Mouse (Mus musculus): Measurements from ENCODE around the gene Emilin1. TPM values are rescaled to one million over a fixed set of nuclear protein-coding genes. Genes with fewer than 3 reads are reported as not detected.

Emilin1 gene
- polyA plus RNA-seq, 1 experiment from 2014 or later, result 42.7 TPM

DNA sequence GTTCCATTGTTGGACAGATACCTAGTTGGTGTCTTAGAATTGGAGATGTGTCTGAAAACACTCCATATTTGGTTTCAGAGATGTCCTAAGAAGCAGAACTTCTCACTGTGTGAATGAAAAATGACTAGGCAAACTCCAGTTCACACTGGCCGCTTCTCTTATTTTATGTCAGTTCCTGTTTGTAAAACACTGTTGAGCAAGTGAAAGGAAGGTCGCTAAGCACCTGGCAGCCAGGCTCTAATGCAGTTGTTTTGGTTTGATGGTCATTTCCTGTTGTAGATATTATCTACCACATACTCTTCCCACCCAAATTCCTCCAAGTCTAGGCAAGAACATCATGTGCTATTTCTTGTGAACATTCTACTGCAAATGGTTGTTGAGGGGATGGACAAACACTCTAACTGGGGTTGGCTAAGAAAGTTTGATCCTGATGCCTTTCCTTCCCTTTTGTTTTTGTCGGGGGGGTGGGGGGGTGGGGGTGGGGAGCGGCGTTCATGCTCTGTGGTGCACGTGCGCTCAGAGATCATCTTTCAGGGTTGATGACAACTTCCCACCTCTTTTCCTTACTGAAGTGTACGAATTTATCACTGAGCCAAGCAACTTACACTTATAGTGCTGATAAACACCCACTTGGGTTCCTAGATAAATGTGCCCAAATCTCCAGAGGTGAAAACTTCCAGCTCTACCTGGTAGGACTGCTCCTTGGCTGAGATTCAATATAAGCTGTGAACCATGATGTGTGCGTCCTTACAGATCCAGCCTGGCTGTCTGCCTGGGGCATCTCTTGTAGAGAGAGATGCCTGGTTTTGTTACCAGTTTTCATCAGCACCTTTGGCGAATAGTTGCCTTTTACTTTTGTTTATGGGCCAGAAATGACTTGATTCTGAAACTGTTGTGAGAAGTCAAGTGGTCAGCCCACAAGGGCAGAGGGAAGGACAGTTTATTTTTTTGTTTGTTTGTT, 48.6 kb downstream of the Emilin1 start:
- 34% methylated on average over 10 of the region's 10 CpGs for WGBS (ENCODE audit: insufficient replicate concordance)
- no peak for ATAC-seq (ENCODE audit: low read depth)
- H3K9ac ChIP-seq, result no peak overlapping the region
- H3K27ac ChIP-seq, result no peak overlapping the region; the same call in 1 of the 2 replicates
- no peak overlapping the region for H3K4me2 ChIP-seq
- no peak for DNase-seq
- no peak overlapping the region for H3K4me3 ChIP-seq (replicated peaks)
- H3K9me3 ChIP-seq (replicated peaks), result no peaks in the 10 kb centered on the region
- peaks cover 18% of the 10 kb centered on the region for H3K36me3 ChIP-seq
- H3K27me3 ChIP-seq, result no peaks in the 10 kb centered on the region
- peaks cover 42% of the 10 kb centered on the region for H3K4me1 ChIP-seq (replicated peaks)

- H3K27ac ChIP-seq, result no peak overlapping the region
- H3K36me3 ChIP-seq, result no peaks in the 10 kb centered on the region; the same call in 1 of the 2 replicates
- 69% methylated on average over 3 of the region's 3 CpGs for WGBS (ENCODE audit: insufficient replicate concordance)
Measured at GRCm38 (mm10) chr5:30963916-30964315, 50.7 kb downstream of the Emilin1 start.

GRCm38 (mm10) chr5:30966189-30966588, 53.0 kb downstream of the Emilin1 start:
- Histone ChIP-seq H3K4me1 (replicated peaks) (peaks cover 30% of the 10 kb centered on the region), H3K4me2 (no peak overlapping the region), H3K9ac (no peak overlapping the region), H3K27ac (no peak overlapping the region), H3K27me3 (no peaks in the 10 kb centered on the region), H3K4me3 (replicated peaks) (no peak overlapping the region), H3K36me3 (no peaks in the 10 kb centered on the region), H3K9me3 (replicated peaks) (no peaks in the 10 kb centered on the region)
- WGBS (ENCODE audit: insufficient replicate concordance), result 63% methylated on average over 4 of the region's 4 CpGs
- DNase-seq, result no peak
- peak; percentile 72 for ATAC-seq (ENCODE audit: low read depth)

More at GRCm38 (mm10) chr5:30963916-30964315, 50.7 kb downstream of the Emilin1 start:
- DNase-seq, result no peak
- H3K9me3 ChIP-seq (replicated peaks), result no peaks in the 10 kb centered on the region
- H3K9ac ChIP-seq, result no peak overlapping the region
- no peak overlapping the region for H3K4me3 ChIP-seq (replicated peaks)
- no peak for ATAC-seq (ENCODE audit: low read depth)
- H3K4me1 ChIP-seq (replicated peaks), result peaks cover 32% of the 10 kb centered on the region
- no peaks in the 10 kb centered on the region for H3K27me3 ChIP-seq
- no peak overlapping the region for H3K4me2 ChIP-seq

- Histone ChIP-seq H3K4me2 (no peak within 1 kb of the TSS), H3K9me3 (replicated peaks) (no peaks in the 10 kb centered on the region), H3K9ac (no peak within 1 kb of the TSS), H3K36me3 (no peaks in the 10 kb centered on the region), H3K27me3 (no peaks in the 10 kb centered on the region), H3K27ac (no peak within 1 kb of the TSS), H3K4me1 (replicated peaks) (peaks cover 23% of the 10 kb centered on the region), H3K4me3 (replicated peaks) (no peak within 1 kb of the TSS)
- WGBS (ENCODE audit: insufficient replicate concordance), result 68% methylated on average over 8 of the region's 8 CpGs
- ATAC-seq (ENCODE audit: low read depth) (no peak), DNase-seq (no peak)
Measured at GRCm38 (mm10) chr5:30968416-30968815, 55.2 kb downstream of the Emilin1 start, which contains the start of gene Tcf23. Tcf23 (plus strand) TSS chr5:30968662.

- H3K27ac ChIP-seq, result no peak overlapping the region
- 24% methylated on average over 2 of the region's 2 CpGs for WGBS (ENCODE audit: insufficient replicate concordance)
- H3K9ac ChIP-seq, result no peak overlapping the region
Measured at GRCm38 (mm10) chr5:30969440-30969839, 56.2 kb downstream of the Emilin1 start.

More at GRCm38 (mm10) chr5:30969440-30969839, 56.2 kb downstream of the Emilin1 start:
- Histone ChIP-seq H3K4me2 (no peak overlapping the region), H3K4me1 (replicated peaks) (peaks cover 23% of the 10 kb centered on the region), H3K4me3 (replicated peaks) (no peak overlapping the region), H3K9me3 (replicated peaks) (no peaks in the 10 kb centered on the region), H3K36me3 (no peaks in the 10 kb centered on the region), H3K27me3 (no peaks in the 10 kb centered on the region)
- DNase-seq (peak; percentile 24), ATAC-seq (ENCODE audit: low read depth) (peak; percentile 72)

Other genes with a start within 250 kb of the Emilin1 start
- 229 and 232 TPM in 2 replicates for gene Cenpa, start 246.6 kb upstream of the Emilin1 start, polyA plus RNA-seq (2015; fragmentation: Nextera tagmentation; extraction: Ambion mirVana)
- 0.20 and 0.33 TPM in 2 replicates for gene Dpysl5, start 201.8 kb upstream of the Emilin1 start, polyA plus RNA-seq (2015; fragmentation: Nextera tagmentation; extraction: Ambion mirVana)
- 2.1 and 2.4 TPM in 2 replicates for gene Mapre3, start 98.8 kb upstream of the Emilin1 start, polyA plus RNA-seq (2015; fragmentation: Nextera tagmentation; extraction: Ambion mirVana)
- 40.8 and 47.7 TPM in 2 replicates for gene Tmem214, start 45.4 kb upstream of the Emilin1 start, polyA plus RNA-seq (2015; fragmentation: Nextera tagmentation; extraction: Ambion mirVana)
- gene Agbl5, start 24.7 kb upstream of the Emilin1 start, polyA plus RNA-seq (2015; fragmentation: Nextera tagmentation; extraction: Ambion mirVana), result 4.3 and 5.3 TPM in 2 replicates
- 342 and 377 TPM in 2 replicates for gene Ost4, start 5.6 kb upstream of the Emilin1 start, polyA plus RNA-seq (2015; fragmentation: Nextera tagmentation; extraction: Ambion mirVana)
- gene Khk, start 8.0 kb downstream of the Emilin1 start, polyA plus RNA-seq (2015; fragmentation: Nextera tagmentation; extraction: Ambion mirVana), result 33.9 and 37.6 TPM in 2 replicates
- gene Cgref1, start 32.2 kb downstream of the Emilin1 start, polyA plus RNA-seq (2015; fragmentation: Nextera tagmentation; extraction: Ambion mirVana), result 5.4 and 5.6 TPM in 2 replicates
- gene Preb, start 47.0 kb downstream of the Emilin1 start, polyA plus RNA-seq (2015; fragmentation: Nextera tagmentation; extraction: Ambion mirVana), result 91.6 and 97.5 TPM in 2 replicates
- gene Tcf23, start 55.3 kb downstream of the Emilin1 start, polyA plus RNA-seq (2015; fragmentation: Nextera tagmentation; extraction: Ambion mirVana), result 0.03 and 0.07 TPM in 2 replicates
- 46.7 and 50.3 TPM in 2 replicates for gene Atraid, start 134.9 kb downstream of the Emilin1 start, polyA plus RNA-seq (2015; fragmentation: Nextera tagmentation; extraction: Ambion mirVana)
- 4.0 and 4.7 TPM in 2 replicates for gene Slc5a6, start 135.5 kb downstream of the Emilin1 start, polyA plus RNA-seq (2015; fragmentation: Nextera tagmentation; extraction: Ambion mirVana)
- 20.1 and 25.5 TPM in 2 replicates for gene Cad, start 141.4 kb downstream of the Emilin1 start, polyA plus RNA-seq (2015; fragmentation: Nextera tagmentation; extraction: Ambion mirVana)
- not detected in 2 replicates for gene Dnajc5g, start 192.9 kb downstream of the Emilin1 start, polyA plus RNA-seq (2015; fragmentation: Nextera tagmentation; extraction: Ambion mirVana)
- 0.36 and 0.45 TPM in 2 replicates for gene Slc30a3, start 194.8 kb downstream of the Emilin1 start, polyA plus RNA-seq (2015; fragmentation: Nextera tagmentation; extraction: Ambion mirVana)
- 0.13 TPM in 2 replicates for gene Trim54, start 203.3 kb downstream of the Emilin1 start, polyA plus RNA-seq (2015; fragmentation: Nextera tagmentation; extraction: Ambion mirVana)
- gene Ucn, start 225.4 kb downstream of the Emilin1 start, polyA plus RNA-seq (2015; fragmentation: Nextera tagmentation; extraction: Ambion mirVana), result not detected in 2 replicates
- gene Mpv17, start 240.8 kb downstream of the Emilin1 start, polyA plus RNA-seq (2015; fragmentation: Nextera tagmentation; extraction: Ambion mirVana), result 18.9 and 19.9 TPM in 2 replicates

Data from liver, embryonic 13.5 days (tissue).